Mouse (Mus musculus): ENCODE measurements around the gene Grm2.

The Grm2 gene

DNA sequence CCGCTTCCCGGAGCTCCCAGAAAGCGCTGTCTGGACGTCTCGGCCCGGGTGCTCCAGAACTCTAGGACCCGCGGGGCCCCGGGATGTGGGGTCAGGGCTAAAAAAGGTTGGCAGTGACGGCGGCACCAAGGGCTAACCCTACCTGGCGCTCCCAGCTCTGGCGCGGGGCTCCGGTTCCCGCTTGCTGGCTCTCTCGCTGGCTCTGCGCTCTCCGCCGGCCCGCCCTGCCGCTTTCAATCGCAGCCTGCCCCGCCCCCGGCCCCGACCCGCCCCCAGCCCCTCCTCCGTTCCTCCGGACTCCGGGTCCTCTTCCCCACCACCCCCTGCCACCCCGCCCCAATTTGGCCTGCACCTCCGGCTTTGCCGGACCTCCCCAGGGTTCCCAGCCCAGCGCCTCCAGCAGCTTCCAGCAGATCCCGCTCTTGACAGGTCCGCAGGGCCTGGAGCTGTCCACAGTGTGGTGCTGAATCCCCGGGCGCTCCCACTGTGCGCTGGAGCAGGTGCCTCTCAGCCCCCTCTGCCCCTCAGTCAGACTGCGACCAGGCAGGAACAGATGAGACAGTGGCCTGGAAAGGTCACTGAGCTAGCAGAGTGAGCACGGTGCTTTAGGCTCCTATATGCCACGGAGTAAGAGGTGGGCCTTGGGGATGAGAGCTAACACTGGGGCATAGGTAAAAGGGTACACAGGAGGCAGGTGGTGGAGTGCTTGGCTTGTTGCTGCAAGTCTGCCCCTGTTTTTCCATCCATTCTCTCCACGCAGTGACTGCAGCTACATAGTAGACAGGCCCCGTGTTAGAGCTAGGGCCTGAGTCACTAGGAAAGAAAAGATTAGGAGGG lies at the start of gene Grm2:
Gene Grm2 (minus strand): TSS at position 199 of the 837 bp plus-strand sequence.
- DNase-seq (ENCODE audit: low spot score) = peak; percentile 87

DNA sequence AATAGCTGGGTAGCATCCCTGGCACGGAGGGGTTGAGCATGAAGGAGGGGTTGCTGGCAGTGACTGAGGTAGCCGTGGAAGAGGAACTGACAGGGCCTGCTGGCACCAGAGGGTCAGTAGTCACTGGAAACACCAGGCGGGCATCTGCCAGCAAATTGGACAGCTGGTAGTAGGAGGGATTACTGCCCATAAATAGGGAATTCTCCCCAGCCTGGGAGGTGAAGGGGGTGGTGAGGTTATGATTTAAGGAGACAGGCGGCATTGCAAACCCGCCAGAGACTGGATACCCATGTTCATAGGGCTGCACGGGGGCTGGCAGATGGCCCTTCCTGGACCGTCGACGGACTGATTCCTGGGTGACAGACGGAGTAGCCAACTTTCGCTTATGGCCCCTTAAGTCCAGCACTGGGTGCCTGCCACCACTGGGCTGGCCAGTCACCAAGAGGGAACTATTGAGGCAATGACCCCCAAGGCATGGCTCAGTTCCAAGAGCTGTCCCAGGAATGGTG lies 37.1 kb upstream of the Grm2 start:
- DNase-seq (ENCODE audit: low spot score) = no peak

GRCm38 (mm10) chr9:106688834-106689233 lies 33.0 kb upstream of the Grm2 start:
- DNase-seq (ENCODE audit: low spot score) = no peak

DNA sequence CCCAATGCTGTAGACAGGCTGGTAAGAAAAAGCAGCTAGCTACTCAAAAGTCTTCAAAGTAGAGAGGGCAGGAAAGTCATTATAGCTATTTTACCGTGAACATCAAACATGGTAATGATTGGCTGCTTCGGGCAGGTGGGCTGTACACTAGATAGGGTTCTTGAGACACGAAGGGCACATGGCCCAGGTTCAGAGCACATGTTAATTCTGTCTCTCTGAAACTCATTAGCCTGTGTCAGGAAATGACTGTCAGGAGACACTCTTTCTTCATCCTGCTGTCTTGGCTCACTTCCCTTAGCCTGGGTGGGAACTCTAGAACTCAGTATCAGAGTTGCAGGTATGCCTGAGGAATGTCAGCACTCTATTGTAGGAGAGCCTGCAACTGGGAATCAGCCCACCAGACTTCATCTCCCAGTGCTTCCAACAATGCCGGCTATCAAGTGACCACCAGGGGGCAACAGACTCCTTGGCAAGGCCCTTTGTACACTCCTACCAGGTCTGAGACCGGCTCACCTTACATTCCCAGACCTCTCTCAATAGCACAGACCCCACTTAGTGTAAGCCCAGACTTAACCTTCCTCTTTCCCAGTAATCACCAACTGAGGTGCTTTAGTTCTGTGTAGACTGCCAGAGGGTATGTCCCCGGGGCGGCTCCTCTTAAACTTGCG lies 31.2 kb upstream of the Grm2 start:
- peak; percentile 80 for DNase-seq (ENCODE audit: low spot score)

DNA sequence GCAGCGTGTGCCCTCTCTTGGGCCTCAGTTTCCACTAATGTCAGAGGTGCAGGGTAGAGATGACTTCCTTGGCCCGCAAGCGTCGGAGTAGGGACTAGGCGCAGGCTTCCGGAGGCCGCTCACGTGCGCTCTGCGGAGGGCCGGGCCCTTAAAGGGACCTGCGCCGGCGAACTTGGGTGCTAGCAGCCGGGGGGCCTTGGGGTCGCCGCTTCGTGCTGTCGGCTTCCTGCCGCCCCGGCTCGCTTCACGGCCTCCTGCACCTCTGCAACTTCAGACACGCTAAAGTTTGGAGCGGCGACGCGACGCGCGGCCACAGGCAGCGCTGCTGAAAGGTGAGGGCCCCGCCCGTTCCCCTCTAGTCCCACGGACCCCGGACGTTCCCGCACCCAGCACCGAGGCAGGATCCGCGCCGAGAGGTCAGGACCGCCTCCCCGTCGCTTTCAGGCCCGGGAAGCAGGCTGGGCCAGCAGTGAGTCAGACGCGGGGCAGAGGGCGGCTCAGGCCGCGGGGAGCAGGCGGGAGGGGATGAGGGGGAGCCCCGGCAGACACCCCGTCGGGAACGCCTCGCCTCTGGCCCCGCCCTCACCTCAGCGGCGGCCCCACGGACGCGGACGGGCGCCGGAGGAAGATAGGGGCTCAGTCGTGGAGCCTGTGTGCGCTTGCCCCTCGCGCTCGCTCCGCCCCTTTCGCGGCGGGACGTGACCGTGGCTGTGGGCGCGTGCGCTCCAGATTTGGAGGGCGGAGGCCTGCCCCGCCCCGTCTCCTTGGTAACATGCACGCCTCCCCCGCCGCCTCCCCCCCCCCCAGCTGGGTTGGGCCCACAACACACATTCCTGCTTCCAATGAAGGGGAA lies 29.6 kb upstream of the Grm2 start, which contains the start of gene Tex264:
Gene Tex264 (minus strand): TSS at position 679 of the 853 bp plus-strand sequence.
- DNase-seq (ENCODE audit: low spot score) = peak; percentile 91

DNA sequence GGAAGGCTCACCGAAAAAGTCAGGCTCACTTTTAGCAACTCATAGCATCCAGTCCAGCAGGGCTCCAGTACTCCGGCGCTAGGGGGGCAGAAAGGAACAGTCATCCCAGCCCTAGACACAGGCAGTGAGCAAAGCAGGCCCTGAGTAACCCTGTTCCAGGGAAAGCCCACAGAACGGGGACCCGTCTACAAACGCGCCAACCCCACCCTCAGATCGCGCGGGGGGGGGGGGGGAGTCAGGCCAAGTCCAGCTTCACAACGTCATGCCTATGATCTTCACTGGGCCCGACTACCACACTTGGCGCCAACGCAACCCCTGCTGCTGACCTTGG lies 29.0 kb upstream of the Grm2 start:
- DNase-seq (ENCODE audit: low spot score) = no peak

- no peak for DNase-seq (ENCODE audit: low spot score)
Measured at GRCm38 (mm10) chr9:106684093-106684872, 28.4 kb upstream of the Grm2 start.

DNA sequence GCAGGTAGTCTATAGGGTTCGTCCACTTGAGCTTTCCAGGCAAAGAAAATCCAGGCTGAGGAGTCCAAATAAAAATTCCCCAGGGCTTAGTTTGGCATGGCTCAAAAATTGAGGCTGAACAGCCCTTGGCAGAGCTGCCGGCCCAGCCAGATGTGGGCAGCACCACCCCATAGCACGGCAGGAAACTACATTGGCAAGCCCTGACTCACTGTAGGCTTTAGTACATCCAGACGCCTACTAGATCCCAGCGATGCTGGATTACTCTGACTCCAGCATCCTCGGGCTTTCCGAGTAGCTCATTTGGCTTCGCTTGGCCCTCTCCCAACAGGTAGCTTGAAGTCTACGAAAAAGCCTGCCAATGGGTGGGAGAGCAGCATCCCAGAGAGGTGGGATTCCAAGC lies 25.1 kb upstream of the Grm2 start:
- DNase-seq (ENCODE audit: low spot score) = no peak

DNA sequence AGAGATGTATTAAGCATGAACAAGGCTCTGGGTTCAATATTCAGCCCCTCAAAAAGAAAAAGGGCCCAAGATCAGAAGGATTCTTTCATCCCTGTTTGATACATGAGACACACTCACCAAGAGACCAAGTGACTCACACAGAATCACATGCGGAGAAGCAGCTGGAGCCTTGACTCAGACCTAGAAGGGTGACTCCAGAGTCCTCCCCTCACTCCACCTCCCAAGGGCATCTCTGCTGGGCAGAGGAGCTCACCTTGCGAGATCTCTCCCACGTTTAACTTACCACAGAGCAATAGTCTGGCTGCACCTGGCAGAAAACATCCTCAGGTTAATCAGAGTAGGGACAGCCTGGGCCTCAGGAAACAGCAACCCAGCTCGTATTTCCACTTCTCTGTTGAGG lies 22.4 kb upstream of the Grm2 start:
- DNase-seq (ENCODE audit: low spot score) = no peak

GRCm38 (mm10) chr9:106677702-106678101 lies 21.8 kb upstream of the Grm2 start:
- DNase-seq (ENCODE audit: low spot score) = no peak

GRCm38 (mm10) chr9:106676571-106676970 lies 20.7 kb upstream of the Grm2 start:
- DNase-seq (ENCODE audit: low spot score) = no peak

- no peak for DNase-seq (ENCODE audit: low spot score)
Measured at GRCm38 (mm10) chr9:106675965-106676364, 20.1 kb upstream of the Grm2 start.

DNA sequence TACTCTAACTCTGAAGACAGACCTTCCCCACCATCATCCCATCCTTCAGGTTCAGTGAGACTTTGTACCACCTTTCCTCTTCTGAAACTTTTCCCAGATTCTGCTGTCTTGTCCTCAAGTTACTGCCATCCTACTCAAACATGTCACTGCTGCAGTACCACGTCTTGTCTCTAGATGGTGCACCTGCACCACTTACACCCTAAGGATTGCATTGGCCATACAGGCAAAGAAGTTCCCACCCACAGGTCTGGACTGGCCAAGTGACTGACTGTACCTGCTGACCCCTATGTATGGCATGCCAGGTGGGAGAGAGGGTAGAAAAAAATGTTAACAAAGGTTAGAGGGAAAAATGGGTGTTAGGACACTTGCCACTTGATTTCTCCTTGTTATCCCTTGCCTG lies 19.6 kb upstream of the Grm2 start:
- DNase-seq (ENCODE audit: low spot score) = peak; percentile 85

- DNase-seq (ENCODE audit: low spot score) = no peak
Measured at GRCm38 (mm10) chr9:106673860-106674259, 18.0 kb upstream of the Grm2 start.

DNA sequence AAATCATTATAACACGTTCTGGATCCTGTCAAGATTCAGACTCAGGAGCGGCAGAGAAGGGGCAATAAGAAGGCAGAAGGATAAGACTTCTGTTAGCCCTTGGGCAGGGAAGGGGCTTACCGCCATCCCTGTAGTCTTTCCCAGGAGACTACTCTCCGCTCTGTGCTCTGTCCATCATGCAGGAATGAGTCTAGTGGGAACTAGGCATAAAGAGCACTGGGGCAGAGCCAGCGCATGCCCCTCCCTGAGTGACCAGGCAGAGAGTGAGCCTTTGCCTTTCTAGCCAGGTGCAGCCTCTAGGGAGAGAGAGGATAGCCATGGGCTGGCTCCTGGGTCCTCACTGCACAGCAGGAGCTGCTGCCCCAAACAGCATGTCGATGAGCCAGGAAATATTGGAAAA lies 9.0 kb upstream of the Grm2 start:
- DNase-seq (ENCODE audit: low spot score) = no peak

DNA sequence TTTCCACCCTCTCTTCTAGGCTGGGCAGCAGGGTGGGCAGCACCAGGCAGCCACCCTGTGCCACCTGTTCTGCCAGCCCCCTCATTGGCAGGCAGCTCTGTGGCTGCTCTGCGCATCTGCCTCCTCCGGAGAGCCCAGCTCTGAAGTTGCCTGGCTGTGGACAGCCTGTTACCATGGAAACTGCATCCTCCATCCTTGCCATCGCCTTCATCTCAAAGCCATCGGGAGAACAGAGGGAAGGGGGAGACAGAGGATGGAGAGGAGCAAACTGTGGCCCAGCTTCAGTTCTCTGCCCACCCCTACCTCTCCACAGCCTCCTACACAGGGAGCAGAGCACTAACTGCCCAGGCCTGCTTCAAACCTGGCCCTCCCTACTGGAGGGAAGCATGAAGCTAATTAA lies 8.6 kb upstream of the Grm2 start:
- DNase-seq (ENCODE audit: low spot score) = no peak

- no peak for DNase-seq (ENCODE audit: low spot score)
Measured at GRCm38 (mm10) chr9:106663200-106663599, 7.3 kb upstream of the Grm2 start.

DNA sequence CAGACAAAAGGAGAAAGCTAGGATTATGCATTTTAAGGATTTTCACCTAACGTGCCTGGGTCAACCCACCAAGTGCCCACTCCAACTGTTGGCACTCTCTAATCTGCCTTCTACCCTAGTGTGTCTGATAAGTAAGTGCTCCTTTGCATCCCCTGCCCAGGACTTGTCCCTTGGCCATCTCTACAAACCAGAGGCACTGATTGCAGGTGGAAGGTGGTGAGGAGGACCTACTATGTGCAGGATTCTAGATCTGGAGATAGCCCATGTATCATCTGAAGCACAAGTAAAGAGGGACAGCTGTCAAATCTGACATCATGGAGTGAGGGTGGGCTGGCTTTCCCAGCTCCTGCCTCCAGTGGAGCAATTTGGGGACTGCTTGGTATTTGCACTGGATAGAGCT lies 4.1 kb upstream of the Grm2 start:
- no peak for DNase-seq (ENCODE audit: low spot score)

DNA sequence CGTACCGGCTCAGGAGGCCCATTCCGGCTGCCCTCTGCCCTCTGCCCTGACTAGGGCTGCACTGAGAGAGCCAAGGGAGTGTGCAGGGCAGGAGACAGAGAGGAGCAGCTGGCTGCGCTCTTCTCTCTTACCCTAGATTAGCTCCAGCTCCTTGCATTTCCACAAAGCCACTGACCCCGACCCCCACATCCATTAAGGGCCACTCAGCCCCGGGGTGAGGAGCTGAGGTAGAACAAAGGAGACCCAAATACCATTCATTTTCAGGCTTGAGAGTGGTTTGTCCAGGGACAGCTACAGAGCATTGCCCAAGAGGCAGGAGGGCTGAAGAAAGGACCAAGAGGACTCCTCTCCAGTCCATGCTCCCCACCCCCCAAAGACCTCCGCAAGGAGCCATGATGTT lies 3.6 kb upstream of the Grm2 start:
- DNase-seq (ENCODE audit: low spot score) = no peak

DNA sequence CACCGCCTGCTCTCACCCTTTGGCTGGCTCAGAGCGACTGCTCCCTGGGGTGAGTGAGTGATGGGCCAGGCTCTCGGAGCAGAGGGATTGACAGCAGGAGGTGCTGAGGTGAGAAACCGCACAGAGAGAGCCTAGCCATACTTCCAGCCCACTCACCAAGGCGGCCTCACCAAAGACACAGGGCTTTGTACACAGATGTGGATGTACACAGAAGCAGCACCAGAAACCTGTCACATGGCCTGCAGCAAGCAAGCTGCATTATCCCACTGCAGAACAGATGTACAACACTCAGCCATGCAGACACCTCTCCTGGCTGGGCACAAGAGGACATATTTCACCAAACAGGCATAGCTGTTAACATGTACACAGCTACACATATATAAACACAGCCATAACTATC lies 1.7 kb upstream of the Grm2 start:
- DNase-seq (ENCODE audit: low spot score) = no peak

- no peak for DNase-seq (ENCODE audit: low spot score)
Measured at GRCm38 (mm10) chr9:106656820-106657219, 938 bp upstream of the Grm2 start.

- DNase-seq (ENCODE audit: low spot score) = no peak
Measured at GRCm38 (mm10) chr9:106652720-106653119, 3.2 kb downstream of the Grm2 start.

Measured in testis, postnatal 10 days (tissue).